Mouse (Mus musculus) right cerebral cortex, postnatal 14 days (tissue): ENCODE measurements around the gene Oxgr1.
A peak's percentile ranks its signal among the peaks of the same experiment; 100 is the strongest.
"Not testable (repeated sequence)": the region's sequence is repeated elsewhere in the genome, so short reads cannot be mapped to it uniquely, and the experiment has no call there.

Experiments
- DNase-seq: peaks from one replicate; pipeline ENCODE4 v3.0.0; 2022

The Oxgr1 gene

GRCm38 (mm10) chr14:120042187-120042820 lies at the start of gene Oxgr1:
Gene Oxgr1 (minus strand): TSS chr14:120042435.
- no peak for DNase-seq

GRCm38 (mm10) chr14:120090401-120090800 lies 48.2 kb upstream of the Oxgr1 start:
- no peak for DNase-seq

- DNase-seq, result no peak
These were observed 47.6 kb upstream of the Oxgr1 start for GRCm38 (mm10) chr14:120089649-120090360.

- DNase-seq, result no peak
These were observed 46.9 kb upstream of the Oxgr1 start for GRCm38 (mm10) chr14:120089006-120089648.

GRCm38 (mm10) chr14:120084084-120084667 lies 41.9 kb upstream of the Oxgr1 start:
- no peak for DNase-seq

GRCm38 (mm10) chr14:120076192-120076591 lies 34.0 kb upstream of the Oxgr1 start:
- no peak for DNase-seq

- no peak for DNase-seq
These were observed 33.5 kb upstream of the Oxgr1 start for GRCm38 (mm10) chr14:120075746-120076145.

GRCm38 (mm10) chr14:120074231-120074630 lies 32.0 kb upstream of the Oxgr1 start:
- DNase-seq, result no peak

- peak; percentile 80 for DNase-seq
These were observed 18.9 kb upstream of the Oxgr1 start for GRCm38 (mm10) chr14:120061096-120061495.

- no peak for DNase-seq
These were observed 8.8 kb downstream of the Oxgr1 start for GRCm38 (mm10) chr14:120033454-120033853.

- no peak for DNase-seq
These were observed 22.3 kb downstream of the Oxgr1 start for GRCm38 (mm10) chr14:120019948-120020347.

- no peak for DNase-seq
These were observed 32.0 kb downstream of the Oxgr1 start for GRCm38 (mm10) chr14:120009969-120010872.

GRCm38 (mm10) chr14:120005153-120005552 lies 37.1 kb downstream of the Oxgr1 start:
- no peak for DNase-seq

- DNase-seq, result no peak
These were observed 38.6 kb downstream of the Oxgr1 start for GRCm38 (mm10) chr14:120003661-120004060.

GRCm38 (mm10) chr14:120002673-120003072 lies 39.6 kb downstream of the Oxgr1 start:
- DNase-seq, result peak; percentile 29

- no peak for DNase-seq
These were observed 52.6 kb downstream of the Oxgr1 start for GRCm38 (mm10) chr14:119989651-119990050.

- no peak for DNase-seq
These were observed 53.1 kb downstream of the Oxgr1 start for GRCm38 (mm10) chr14:119988937-119989645.

- no peak for DNase-seq
These were observed 55.0 kb downstream of the Oxgr1 start for GRCm38 (mm10) chr14:119987257-119987656.

- no peak for DNase-seq
These were observed 55.5 kb downstream of the Oxgr1 start for GRCm38 (mm10) chr14:119986778-119987177.

GRCm38 (mm10) chr14:119986351-119986750 lies 55.9 kb downstream of the Oxgr1 start:
- not testable (repeated sequence) for DNase-seq

GRCm38 (mm10) chr14:119981314-119981713 lies 60.9 kb downstream of the Oxgr1 start:
- no peak for DNase-seq
